In genomic region chr12:86888130-86889069, GRCm38 (mm10) we compare ENCODE assay signal across 8 mouse cellular contexts. TPM values are rescaled to one million over a fixed set of nuclear protein-coding genes. Genes with fewer than 3 reads are reported as not detected.
A peak's percentile ranks its signal among the peaks of the same experiment; 100 is the strongest.
DNase-seq lines count a peak whose midpoint lies in the region; ATAC-seq and TF ChIP-seq lines count a peak whose summit lies in the region.

No protein-coding gene starts in this region.

- DNase-seq in G1E (ENCODE audit: low spot score) = peak; percentile 84
- peak; percentile 80 for DNase-seq in cerebellum, adult 11-12 months
- DNase-seq in forebrain, postnatal 0 days = peak; percentile 77
- DNase-seq in hindbrain, embryonic 11.5 days (ENCODE audit: low spot score) = peak; percentile 70
- peak; percentile 71 to 76 for DNase-seq in layer of hippocampus, postnatal 36 days
- DNase-seq in right cerebral cortex, postnatal 10 days (ENCODE audit: low spot score in 2 of 2) = peak; percentile 86 to 89
- peak; percentile 56 for DNase-seq in urinary bladder, postnatal 10 days (ENCODE audit: low spot score)

- 2% methylated on average over 46 of the region's 47 CpGs for WGBS in forebrain, postnatal 0 days
- WGBS in hindbrain, embryonic 11.5 days = 1% methylated on average over 46 of the region's 47 CpGs

- TF ChIP-seq CTCF in G1E (IDR thresholded peaks at IDR 0.05; ENCODE audit: low read depth, low read length) = no peak
- TF ChIP-seq CTCF in forebrain, postnatal 0 days (IDR thresholded peaks at IDR 0.05; ENCODE audit: low read depth) = peak; percentile 56

- H3K4me3 ChIP-seq in G1E (ENCODE audit: low read depth, low read length) = peak overlapping the region; percentile 68; the same call in 1 of the 2 replicates
- peak overlapping the region; percentile 36 for H3K4me3 ChIP-seq in forebrain, postnatal 0 days (ENCODE audit: low read depth, low read length)
- peak overlapping the region; percentile 17; the same call in 1 of the 2 replicates for H3K4me3 ChIP-seq in hindbrain, embryonic 11.5 days (ENCODE audit: low read depth, low read length)

- H3K27me3 ChIP-seq in G1E (ENCODE audit: insufficient read depth, low read length) = peaks cover 14% of the 10 kb centered on the region
- H3K27me3 ChIP-seq in forebrain, postnatal 0 days (ENCODE audit: insufficient read depth, low read length) = no peaks in the 10 kb centered on the region
- peaks cover 2% of the 10 kb centered on the region; the same call in 1 of the 2 replicates for H3K27me3 ChIP-seq in hindbrain, embryonic 11.5 days (ENCODE audit: control insufficient read depth, insufficient read depth, low read length)

- H3K9me3 ChIP-seq in G1E (replicated peaks) = peaks cover 4% of the 10 kb centered on the region
- H3K9me3 ChIP-seq in forebrain, postnatal 0 days (ENCODE audit: low read length) = no peaks in the 10 kb centered on the region
- no peaks in the 10 kb centered on the region for H3K9me3 ChIP-seq in hindbrain, embryonic 11.5 days (ENCODE audit: control insufficient read depth, low read length)

- ATAC-seq in G1E (ENCODE audit: extremely low read depth, insufficient number of reproducible peaks, low FRiP score, poor library complexity, severe bottlenecking) = peak; percentile 41
- ATAC-seq in forebrain, postnatal 0 days = peak; percentile 23
- ATAC-seq in hindbrain, embryonic 11.5 days (ENCODE audit: low FRiP score) = no peak
- ATAC-seq in megakaryocyte, adult 5-6 weeks (ENCODE audit: poor library complexity, severe bottlenecking) = peak; percentile 40

- H3K4me2 ChIP-seq in forebrain, postnatal 0 days (ENCODE audit: low read depth) = peak overlapping the region; percentile 65
- peak overlapping the region; percentile 37 for H3K4me2 ChIP-seq in hindbrain, embryonic 11.5 days (replicated peaks; ENCODE audit: low read depth, low read length)

- H3K27ac ChIP-seq in forebrain, postnatal 0 days (ENCODE audit: low read depth, low read length) = peak overlapping the region; percentile 82
- peak overlapping the region; percentile 74 for H3K27ac ChIP-seq in hindbrain, embryonic 11.5 days (ENCODE audit: low read depth, low read length)

- H3K9ac ChIP-seq in forebrain, postnatal 0 days = peak overlapping the region; percentile 64
- H3K9ac ChIP-seq in hindbrain, embryonic 11.5 days (ENCODE audit: low read depth, low read length) = peak overlapping the region; percentile 51; the same call in 1 of the 2 replicates

- H3K36me3 ChIP-seq in G1E (replicated peaks) = peaks cover under 1% of the 10 kb centered on the region
- no peaks in the 10 kb centered on the region for H3K36me3 ChIP-seq in forebrain, postnatal 0 days (ENCODE audit: insufficient read depth)
- H3K36me3 ChIP-seq in hindbrain, embryonic 11.5 days (ENCODE audit: control insufficient read depth, insufficient read depth, low read length) = no peaks in the 10 kb centered on the region

- peaks cover 88% of the 10 kb centered on the region for H3K4me1 ChIP-seq in G1E (ENCODE audit: insufficient read depth, low read depth, low read length)
- peaks cover 70% of the 10 kb centered on the region for H3K4me1 ChIP-seq in forebrain, postnatal 0 days (ENCODE audit: insufficient read depth)
- H3K4me1 ChIP-seq in hindbrain, embryonic 11.5 days (replicated peaks; ENCODE audit: control insufficient read depth, insufficient read depth, low read length) = peaks cover 36% of the 10 kb centered on the region

RNA-seq across cellular contexts. Expression of gene Irf2bpl, which starts 3.8 kb away (rescaled TPM):
- total RNA-seq in G1E (2014; fragmentation: Nextera tagmentation) (8.4 and 10.0 TPM in 2 replicates), G1E (2017) (8.5 and 11.0 TPM in 2 replicates)
- polyA plus RNA-seq in G1E (2012) = 18.8 and 23.1 TPM in 2 replicates
- total RNA-seq in forebrain, postnatal 0 days (2014; rRNA removed) = 134 and 161 TPM in 2 replicates
- 86.3 and 95.7 TPM in 2 replicates for polyA plus RNA-seq in forebrain, postnatal 0 days (2015; fragmentation: Nextera tagmentation; extraction: Ambion mirVana)
- polyA plus RNA-seq in hindbrain, embryonic 11.5 days (2014; fragmentation: Nextera tagmentation; extraction: Ambion mirVana) = 16.0 and 21.3 TPM in 2 replicates
- 10 to 100 TPM; 68.3 to 69.5 TPM for total RNA-seq in layer of hippocampus, postnatal 36 days (2021)
- total RNA-seq in megakaryocyte, adult 5-6 weeks (2015) = 3.0 and 3.6 TPM in 2 replicates
- total RNA-seq in megakaryocyte, adult 5-6 weeks (2017) = 1.4 and 3.5 TPM in 2 replicates

RNA-seq across cellular contexts. Expression of gene Cipc, which starts 58.4 kb away (rescaled TPM):
- total RNA-seq in G1E (2014; fragmentation: Nextera tagmentation) = 89.5 and 104 TPM in 2 replicates
- total RNA-seq in G1E (2017) = 70.0 and 75.9 TPM in 2 replicates
- 35.5 and 42.7 TPM in 2 replicates for polyA plus RNA-seq in G1E (2012)
- 53.1 and 62.9 TPM in 2 replicates for total RNA-seq in forebrain, postnatal 0 days (2014; rRNA removed)
- 28.4 and 38.1 TPM in 2 replicates for polyA plus RNA-seq in forebrain, postnatal 0 days (2015; fragmentation: Nextera tagmentation; extraction: Ambion mirVana)
- 32.2 and 39.5 TPM in 2 replicates for polyA plus RNA-seq in hindbrain, embryonic 11.5 days (2014; fragmentation: Nextera tagmentation; extraction: Ambion mirVana)
- 10 to 100 TPM; 66.6 to 72.9 TPM for total RNA-seq in layer of hippocampus, postnatal 36 days (2021)
- total RNA-seq in megakaryocyte, adult 5-6 weeks (2015) = 12.0 and 12.9 TPM in 2 replicates
- total RNA-seq in megakaryocyte, adult 5-6 weeks (2017) = 8.9 and 11.0 TPM in 2 replicates

Comparison
In these comparisons a context has a peak if more than half of its experiments do, and no peak if none do; other contexts are left out.
1. H3K4me3 ChIP-seq: peak in every context shown above with its lines; median percentile 68 in G1E; 36 in forebrain, postnatal 0 days; 17 in hindbrain, embryonic 11.5 days.
2. RNA of gene Irf2bpl, which starts 3.8 kb away (total RNA-seq): 134 to 161 TPM in forebrain, postnatal 0 days and 68.3 to 69.5 TPM in layer of hippocampus, postnatal 36 days; 8.4 to 11.0 TPM in G1E and 1.4 to 3.6 TPM in megakaryocyte, adult 5-6 weeks; every median in the first group is over 4 times any median in the second.
3. Peak in every context shown above with its lines, with median percentiles within 50 percentile points of each other: DNase-seq.